Mouse (Mus musculus): ENCODE measurements around the gene Cep128. TPM values are rescaled to one million over a fixed set of nuclear protein-coding genes. Genes with fewer than 3 reads are reported as not detected.

Gene Cep128
- total and polyA plus RNA-seq, 2 experiments from 2014 or later: 15.1 to 17.4 TPM

- Histone ChIP-seq H3K4me3 (ENCODE audit: low read depth, low read length) (no peak overlapping the region), H3K27me3 (ENCODE audit: control insufficient read depth, insufficient read depth, low read length) (no peaks in the 10 kb centered on the region), H3K36me3 (replicated peaks; ENCODE audit: control insufficient read depth, insufficient read depth, low read length) (0 out of 2 replicates have a peak, but pooled peaks cover 2% of the 10 kb centered on the region), H3K27ac (ENCODE audit: low read depth) (no peak overlapping the region), H3K9ac (replicated peaks; ENCODE audit: low read depth, low read length) (no peak overlapping the region), H3K4me1 (ENCODE audit: control insufficient read depth, insufficient read depth) (no peaks in the 10 kb centered on the region), H3K4me2 (ENCODE audit: low read depth, low read length) (no peak overlapping the region), H3K9me3 (replicated peaks; ENCODE audit: control insufficient read depth, low read length) (no peaks in the 10 kb centered on the region)
- ATAC-seq (ENCODE audit: insufficient read depth, low read depth): no peak
- DNase-seq (ENCODE audit: low spot score): no peak
- TF ChIP-seq CTCF (IDR thresholded peaks at IDR 0.05; ENCODE audit: low read depth) (no peak), EP300 (IDR thresholded peaks at IDR 0.05; ENCODE audit: low read depth) (no peak)
- 38% methylated on average over 4 of the region's 4 CpGs for WGBS
Measured at GRCm38 (mm10) chr12:91012184-91012583, 372.0 kb downstream of the Cep128 start.

GRCm38 (mm10) chr12:91008736-91009135 is 375.5 kb downstream of the Cep128 start:
- no peaks in the 10 kb centered on the region for H3K9me3 ChIP-seq (replicated peaks; ENCODE audit: control insufficient read depth, low read length)
- no peak overlapping the region for H3K4me2 ChIP-seq (ENCODE audit: low read depth, low read length)
- no peak for ATAC-seq (ENCODE audit: insufficient read depth, low read depth)
- H3K4me3 ChIP-seq (ENCODE audit: low read depth, low read length): no peak overlapping the region
- H3K9ac ChIP-seq (replicated peaks; ENCODE audit: low read depth, low read length): no peak overlapping the region
- 65% methylated on average over 5 of the region's 5 CpGs for WGBS
- 0 out of 2 replicates have a peak, but pooled peaks cover 3% of the 10 kb centered on the region for H3K36me3 ChIP-seq (replicated peaks; ENCODE audit: control insufficient read depth, insufficient read depth, low read length)
- TF ChIP-seq CTCF (IDR thresholded peaks at IDR 0.05; ENCODE audit: low read depth): no peak
- no peak for TF ChIP-seq EP300 (IDR thresholded peaks at IDR 0.05; ENCODE audit: low read depth)
- H3K4me1 ChIP-seq (ENCODE audit: control insufficient read depth, insufficient read depth): no peaks in the 10 kb centered on the region
- H3K27me3 ChIP-seq (ENCODE audit: control insufficient read depth, insufficient read depth, low read length): no peaks in the 10 kb centered on the region
- DNase-seq (ENCODE audit: low spot score): no peak
- no peak overlapping the region for H3K27ac ChIP-seq (ENCODE audit: low read depth)

- Histone ChIP-seq H3K9me3 (replicated peaks; ENCODE audit: control insufficient read depth, low read length) (no peaks in the 10 kb centered on the region), H3K27ac (ENCODE audit: low read depth) (no peak overlapping the region), H3K4me3 (ENCODE audit: low read depth, low read length) (no peak overlapping the region), H3K4me2 (ENCODE audit: low read depth, low read length) (no peak overlapping the region), H3K9ac (replicated peaks; ENCODE audit: low read depth, low read length) (no peak overlapping the region), H3K36me3 (replicated peaks; ENCODE audit: control insufficient read depth, insufficient read depth, low read length) (0 out of 2 replicates have a peak, but pooled peaks cover 3% of the 10 kb centered on the region), H3K27me3 (ENCODE audit: control insufficient read depth, insufficient read depth, low read length) (no peaks in the 10 kb centered on the region), H3K4me1 (ENCODE audit: control insufficient read depth, insufficient read depth) (no peaks in the 10 kb centered on the region)
- 70% methylated on average over 3 of the region's 3 CpGs for WGBS
- ATAC-seq (ENCODE audit: insufficient read depth, low read depth): no peak
- TF ChIP-seq EP300 (IDR thresholded peaks at IDR 0.05; ENCODE audit: low read depth): no peak
- no peak for TF ChIP-seq CTCF (IDR thresholded peaks at IDR 0.05; ENCODE audit: low read depth)
- no peak for DNase-seq (ENCODE audit: low spot score)
Measured at GRCm38 (mm10) chr12:91008170-91008569, 376.0 kb downstream of the Cep128 start.

GRCm38 (mm10) chr12:90997539-90997938 is 386.7 kb downstream of the Cep128 start:
- H3K36me3 ChIP-seq (replicated peaks; ENCODE audit: control insufficient read depth, insufficient read depth, low read length): peaks cover 6% of the 10 kb centered on the region; the same call in 1 of the 2 replicates
- TF ChIP-seq CTCF (IDR thresholded peaks at IDR 0.05; ENCODE audit: low read depth) (no peak), EP300 (IDR thresholded peaks at IDR 0.05; ENCODE audit: low read depth) (no peak)

GRCm38 (mm10) chr12:90993331-90993730 is 390.9 kb downstream of the Cep128 start:
- H3K9me3 ChIP-seq (replicated peaks; ENCODE audit: control insufficient read depth, low read length): no peaks in the 10 kb centered on the region
- no peak overlapping the region for H3K4me3 ChIP-seq (ENCODE audit: low read depth, low read length)
- DNase-seq (ENCODE audit: low spot score): no peak
- H3K27me3 ChIP-seq (ENCODE audit: control insufficient read depth, insufficient read depth, low read length): no peaks in the 10 kb centered on the region
- 90% methylated on average over 2 of the region's 2 CpGs for WGBS
- H3K36me3 ChIP-seq (replicated peaks; ENCODE audit: control insufficient read depth, insufficient read depth, low read length): peaks cover 5% of the 10 kb centered on the region; the same call in 1 of the 2 replicates
- ATAC-seq (ENCODE audit: insufficient read depth, low read depth): no peak
- H3K4me2 ChIP-seq (ENCODE audit: low read depth, low read length): no peak overlapping the region
- no peaks in the 10 kb centered on the region for H3K4me1 ChIP-seq (ENCODE audit: control insufficient read depth, insufficient read depth)
- no peak overlapping the region for H3K27ac ChIP-seq (ENCODE audit: low read depth)
- H3K9ac ChIP-seq (replicated peaks; ENCODE audit: low read depth, low read length): no peak overlapping the region
- TF ChIP-seq CTCF (IDR thresholded peaks at IDR 0.05; ENCODE audit: low read depth): no peak
- no peak for TF ChIP-seq EP300 (IDR thresholded peaks at IDR 0.05; ENCODE audit: low read depth)

More at GRCm38 (mm10) chr12:90997539-90997938, 386.7 kb downstream of the Cep128 start:
- no peak for ATAC-seq (ENCODE audit: insufficient read depth, low read depth)
- no peaks in the 10 kb centered on the region for H3K9me3 ChIP-seq (replicated peaks; ENCODE audit: control insufficient read depth, low read length)
- H3K27me3 ChIP-seq (ENCODE audit: control insufficient read depth, insufficient read depth, low read length): no peaks in the 10 kb centered on the region
- no peak overlapping the region for H3K4me2 ChIP-seq (ENCODE audit: low read depth, low read length)
- 97% methylated on average over 4 of the region's 4 CpGs for WGBS
- no peak overlapping the region for H3K27ac ChIP-seq (ENCODE audit: low read depth)
- no peak for DNase-seq (ENCODE audit: low spot score)
- no peaks in the 10 kb centered on the region for H3K4me1 ChIP-seq (ENCODE audit: control insufficient read depth, insufficient read depth)
- no peak overlapping the region for H3K9ac ChIP-seq (replicated peaks; ENCODE audit: low read depth, low read length)
- no peak overlapping the region for H3K4me3 ChIP-seq (ENCODE audit: low read depth, low read length)

GRCm38 (mm10) chr12:90987782-90988181 is 396.4 kb downstream of the Cep128 start:
- Histone ChIP-seq H3K4me3 (ENCODE audit: low read depth, low read length) (no peak overlapping the region), H3K4me1 (ENCODE audit: control insufficient read depth, insufficient read depth) (no peaks in the 10 kb centered on the region), H3K4me2 (ENCODE audit: low read depth, low read length) (no peak overlapping the region), H3K36me3 (replicated peaks; ENCODE audit: control insufficient read depth, insufficient read depth, low read length) (no peaks in the 10 kb centered on the region), H3K9ac (replicated peaks; ENCODE audit: low read depth, low read length) (no peak overlapping the region), H3K9me3 (replicated peaks; ENCODE audit: control insufficient read depth, low read length) (no peaks in the 10 kb centered on the region), H3K27me3 (ENCODE audit: control insufficient read depth, insufficient read depth, low read length) (no peaks in the 10 kb centered on the region), H3K27ac (ENCODE audit: low read depth) (no peak overlapping the region)
- 65% methylated on average over 2 of the region's 2 CpGs for WGBS
- DNase-seq (ENCODE audit: low spot score) (no peak), ATAC-seq (ENCODE audit: insufficient read depth, low read depth) (no peak)
- TF ChIP-seq EP300 (IDR thresholded peaks at IDR 0.05; ENCODE audit: low read depth) (no peak), CTCF (IDR thresholded peaks at IDR 0.05; ENCODE audit: low read depth) (no peak)

All from heart, postnatal 0 days (tissue).